Mouse (Mus musculus): ENCODE measurements around the gene Eepd1. TPM values are rescaled to one million over a fixed set of nuclear protein-coding genes. Genes with fewer than 3 reads are reported as not detected.

Eepd1 gene
- polyA plus RNA-seq, 1 experiment from 2014 or later = 20.1 TPM

DNA sequence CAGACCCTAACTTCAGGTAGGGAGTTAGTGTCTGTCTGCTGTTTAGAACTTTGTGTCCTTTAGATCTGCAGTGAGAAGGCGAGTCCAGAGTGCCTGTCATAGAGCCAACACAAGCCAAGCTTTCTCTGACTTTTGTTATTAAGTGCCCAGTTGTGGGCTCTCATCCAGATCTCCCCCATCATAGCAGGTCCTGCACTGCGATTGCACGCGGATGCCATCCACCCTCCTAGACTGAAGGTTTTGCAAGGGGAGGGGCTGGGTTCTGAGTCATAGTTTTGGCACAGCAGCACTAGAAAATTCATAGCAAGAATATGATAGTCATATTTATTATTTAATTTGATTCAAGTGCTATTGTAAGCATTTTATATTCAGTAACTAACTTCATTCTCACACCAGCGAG is 12.6 kb downstream of the Eepd1 start:
- DNase-seq (ENCODE audit: low spot score) = peak; percentile 3
- Histone ChIP-seq H3K9me3 (no peaks in the 10 kb centered on the region), H3K36me3 (replicated peaks) (peaks cover 4% of the 10 kb centered on the region), H3K27ac (replicated peaks) (no peak overlapping the region), H3K4me3 (no peak overlapping the region), H3K27me3 (replicated peaks; ENCODE audit: low read depth, poor library complexity, severe bottlenecking) (no peaks in the 10 kb centered on the region), H3K4me1 (peaks cover 13% of the 10 kb centered on the region)
- WGBS = 92% methylated on average over 5 of the region's 5 CpGs

- 93% methylated on average over 10 of the region's 10 CpGs for WGBS
- Histone ChIP-seq H3K27me3 (replicated peaks; ENCODE audit: low read depth, poor library complexity, severe bottlenecking) (no peaks in the 10 kb centered on the region), H3K9me3 (no peaks in the 10 kb centered on the region), H3K4me3 (no peak overlapping the region), H3K36me3 (replicated peaks) (no peaks in the 10 kb centered on the region), H3K4me1 (peaks cover 19% of the 10 kb centered on the region), H3K27ac (replicated peaks) (no peak overlapping the region)
- DNase-seq (ENCODE audit: low spot score) = no peak
These were observed 14.3 kb downstream of the Eepd1 start for GRCm38 (mm10) chr9:25495601-25496000.

- no peaks in the 10 kb centered on the region for H3K36me3 ChIP-seq (replicated peaks)
- H3K27me3 ChIP-seq (replicated peaks; ENCODE audit: low read depth, poor library complexity, severe bottlenecking) = no peaks in the 10 kb centered on the region
- WGBS = 86% methylated on average over 4 of the region's 4 CpGs
- no peak for DNase-seq (ENCODE audit: low spot score)
- no peaks in the 10 kb centered on the region for H3K9me3 ChIP-seq
- H3K27ac ChIP-seq (replicated peaks) = no peak overlapping the region
- no peak overlapping the region for H3K4me3 ChIP-seq
- H3K4me1 ChIP-seq = peaks cover 18% of the 10 kb centered on the region
These were observed 14.8 kb downstream of the Eepd1 start for GRCm38 (mm10) chr9:25496196-25496595.

DNA sequence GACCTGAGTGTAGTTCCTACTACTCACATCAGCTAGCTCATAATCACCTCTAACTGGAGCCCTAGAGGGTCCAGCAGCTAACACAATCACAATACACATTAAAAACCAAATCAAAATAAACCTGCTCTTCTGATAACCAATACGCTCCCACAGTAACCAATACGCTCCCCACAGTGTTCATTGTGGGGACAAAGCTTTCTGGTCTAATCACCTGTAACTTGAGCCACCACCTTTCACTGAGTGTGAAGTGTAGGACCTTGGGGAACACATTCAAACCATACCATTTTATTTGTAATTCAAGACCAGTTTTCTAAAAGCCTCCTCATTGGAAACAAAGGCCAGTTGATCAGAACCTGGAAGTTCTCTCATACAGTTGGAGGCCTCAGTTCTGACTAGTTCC is 15.4 kb downstream of the Eepd1 start:
- H3K27me3 ChIP-seq (replicated peaks; ENCODE audit: low read depth, poor library complexity, severe bottlenecking) = no peaks in the 10 kb centered on the region
- H3K36me3 ChIP-seq (replicated peaks) = no peaks in the 10 kb centered on the region
- DNase-seq (ENCODE audit: low spot score) = no peak
- peaks cover 18% of the 10 kb centered on the region for H3K4me1 ChIP-seq
- WGBS = 70% methylated on average over 2 of the region's 2 CpGs
- no peak overlapping the region for H3K27ac ChIP-seq (replicated peaks)
- H3K9me3 ChIP-seq = no peaks in the 10 kb centered on the region
- no peak overlapping the region for H3K4me3 ChIP-seq

DNA sequence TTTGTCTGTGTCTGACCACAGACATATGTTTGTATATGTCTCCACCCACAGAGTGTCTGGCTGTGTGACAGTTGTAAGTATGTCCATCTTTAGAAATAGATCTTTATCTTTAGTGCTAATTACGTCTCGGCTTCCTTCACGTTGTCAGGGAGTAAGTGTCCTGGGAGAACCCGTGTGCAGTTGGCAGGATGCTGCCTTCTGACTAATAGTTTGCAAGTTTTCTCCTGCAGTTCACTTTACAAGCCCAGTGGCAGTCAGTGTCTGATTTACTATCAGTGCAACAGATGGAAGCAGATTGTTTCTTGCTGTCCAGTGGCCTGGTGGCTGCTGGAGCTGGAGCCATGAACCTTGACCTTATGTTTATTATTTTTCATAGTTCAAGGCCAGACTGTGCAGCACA is 17.4 kb downstream of the Eepd1 start:
- WGBS = 61% methylated on average over 4 of the region's 4 CpGs
- Histone ChIP-seq H3K27ac (replicated peaks) (no peak overlapping the region), H3K36me3 (replicated peaks) (no peaks in the 10 kb centered on the region), H3K27me3 (replicated peaks; ENCODE audit: low read depth, poor library complexity, severe bottlenecking) (no peaks in the 10 kb centered on the region), H3K4me1 (peaks cover 18% of the 10 kb centered on the region), H3K4me3 (no peak overlapping the region), H3K9me3 (no peaks in the 10 kb centered on the region)
- no peak for DNase-seq (ENCODE audit: low spot score)

DNA sequence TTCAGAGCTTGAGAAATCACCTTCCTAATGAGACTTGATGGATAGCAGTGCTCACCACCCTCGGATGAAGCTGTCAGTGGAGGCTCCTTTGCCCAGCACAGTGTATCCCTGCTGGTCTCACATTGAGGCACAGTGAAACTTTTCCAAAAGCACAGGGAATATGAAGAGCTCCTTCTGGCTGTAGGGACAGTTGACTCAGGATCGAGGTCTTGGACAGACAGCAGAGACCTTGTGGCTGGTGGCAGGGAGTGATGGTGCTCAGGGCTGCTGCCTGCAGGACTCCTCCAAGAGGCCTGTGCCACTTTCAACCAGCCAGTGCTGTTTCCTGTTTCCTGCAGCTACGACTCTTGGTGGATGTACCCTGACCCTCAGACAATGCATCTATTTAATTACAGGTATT is 18.0 kb downstream of the Eepd1 start:
- H3K27ac ChIP-seq (replicated peaks) = no peak overlapping the region
- H3K36me3 ChIP-seq (replicated peaks) = no peaks in the 10 kb centered on the region
- H3K27me3 ChIP-seq (replicated peaks; ENCODE audit: low read depth, poor library complexity, severe bottlenecking) = no peaks in the 10 kb centered on the region
- no peak overlapping the region for H3K4me3 ChIP-seq
- no peak for DNase-seq (ENCODE audit: low spot score)
- no peaks in the 10 kb centered on the region for H3K9me3 ChIP-seq
- H3K4me1 ChIP-seq = peaks cover 18% of the 10 kb centered on the region
- WGBS = 39% methylated on average over 3 of the region's 3 CpGs

DNA sequence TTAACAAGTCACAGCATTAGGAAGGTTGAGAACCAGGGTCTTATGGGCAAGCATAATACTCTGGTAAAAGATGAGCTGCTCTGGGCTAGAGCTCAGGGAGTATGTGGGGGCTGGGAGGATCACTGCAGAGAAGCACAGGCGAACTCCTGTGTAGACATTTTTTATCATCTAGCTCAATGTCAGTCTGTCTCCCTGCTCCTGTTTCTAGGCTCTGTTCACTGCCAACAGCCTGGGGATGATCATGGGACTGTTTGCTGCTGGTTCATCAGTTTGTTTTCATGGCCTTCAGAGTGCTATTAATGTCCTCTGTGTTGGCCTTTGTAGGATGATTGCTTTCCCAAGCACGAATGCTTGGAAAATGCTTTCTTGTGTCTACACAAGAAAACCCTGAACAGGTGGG is 18.7 kb downstream of the Eepd1 start:
- no peak overlapping the region for H3K27ac ChIP-seq (replicated peaks)
- no peak overlapping the region for H3K4me3 ChIP-seq
- H3K27me3 ChIP-seq (replicated peaks; ENCODE audit: low read depth, poor library complexity, severe bottlenecking) = no peaks in the 10 kb centered on the region
- H3K4me1 ChIP-seq = peaks cover 22% of the 10 kb centered on the region
- H3K36me3 ChIP-seq (replicated peaks) = no peaks in the 10 kb centered on the region
- H3K9me3 ChIP-seq = no peaks in the 10 kb centered on the region
- DNase-seq (ENCODE audit: low spot score) = no peak
- 86% methylated on average over 2 of the region's 2 CpGs for WGBS

GRCm38 (mm10) chr9:25508825-25509224 is 27.5 kb downstream of the Eepd1 start:
- Histone ChIP-seq H3K27ac (replicated peaks) (no peak overlapping the region), H3K4me3 (no peak overlapping the region), H3K9me3 (no peaks in the 10 kb centered on the region), H3K4me1 (peaks cover 9% of the 10 kb centered on the region), H3K27me3 (replicated peaks; ENCODE audit: low read depth, poor library complexity, severe bottlenecking) (no peaks in the 10 kb centered on the region), H3K36me3 (replicated peaks) (no peaks in the 10 kb centered on the region)
- 92% methylated on average over 3 of the region's 3 CpGs for WGBS
- no peak for DNase-seq (ENCODE audit: low spot score)

DNA sequence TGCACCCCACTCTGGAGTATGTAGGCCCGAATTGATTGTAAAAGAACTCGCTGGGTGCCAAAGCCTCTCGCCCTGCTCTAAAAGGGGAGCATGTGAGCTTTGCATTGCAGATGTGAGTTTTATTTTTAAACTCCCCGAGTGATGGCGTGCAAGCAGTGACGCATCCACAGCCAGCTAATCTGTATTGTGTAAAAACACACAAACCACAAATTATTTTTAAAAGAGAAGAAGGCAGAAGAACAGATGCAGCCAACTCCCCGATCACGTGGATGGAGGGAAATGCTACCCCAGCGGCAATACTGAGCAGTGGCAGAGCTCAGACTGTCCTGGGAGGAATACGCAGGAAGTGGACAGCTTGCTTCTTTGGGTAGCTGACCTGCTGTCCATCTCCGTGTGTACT is 29.2 kb downstream of the Eepd1 start:
- no peaks in the 10 kb centered on the region for H3K4me1 ChIP-seq
- no peaks in the 10 kb centered on the region for H3K36me3 ChIP-seq (replicated peaks)
- H3K4me3 ChIP-seq = no peak overlapping the region
- DNase-seq (ENCODE audit: low spot score) = no peak
- 89% methylated on average over 11 of the region's 11 CpGs for WGBS
- H3K9me3 ChIP-seq = no peaks in the 10 kb centered on the region
- no peak overlapping the region for H3K27ac ChIP-seq (replicated peaks)
- H3K27me3 ChIP-seq (replicated peaks; ENCODE audit: low read depth, poor library complexity, severe bottlenecking) = no peaks in the 10 kb centered on the region

- Histone ChIP-seq H3K27me3 (replicated peaks; ENCODE audit: low read depth, poor library complexity, severe bottlenecking) (no peaks in the 10 kb centered on the region), H3K4me1 (peaks cover 15% of the 10 kb centered on the region), H3K27ac (replicated peaks) (no peak overlapping the region), H3K9me3 (no peaks in the 10 kb centered on the region), H3K4me3 (no peak overlapping the region), H3K36me3 (replicated peaks) (no peaks in the 10 kb centered on the region)
- WGBS = 91% methylated on average over 2 of the region's 2 CpGs
- no peak for DNase-seq (ENCODE audit: low spot score)
These were observed 31.7 kb downstream of the Eepd1 start for GRCm38 (mm10) chr9:25513050-25513449.

GRCm38 (mm10) chr9:25513556-25513955 is 32.2 kb downstream of the Eepd1 start:
- H3K9me3 ChIP-seq = no peaks in the 10 kb centered on the region
- 88% methylated on average over 3 of the region's 3 CpGs for WGBS
- no peak overlapping the region for H3K27ac ChIP-seq (replicated peaks)
- H3K36me3 ChIP-seq (replicated peaks) = no peaks in the 10 kb centered on the region
- DNase-seq (ENCODE audit: low spot score) = no peak
- H3K4me1 ChIP-seq = peaks cover 20% of the 10 kb centered on the region
- H3K27me3 ChIP-seq (replicated peaks; ENCODE audit: low read depth, poor library complexity, severe bottlenecking) = no peaks in the 10 kb centered on the region
- H3K4me3 ChIP-seq = no peak overlapping the region

DNA sequence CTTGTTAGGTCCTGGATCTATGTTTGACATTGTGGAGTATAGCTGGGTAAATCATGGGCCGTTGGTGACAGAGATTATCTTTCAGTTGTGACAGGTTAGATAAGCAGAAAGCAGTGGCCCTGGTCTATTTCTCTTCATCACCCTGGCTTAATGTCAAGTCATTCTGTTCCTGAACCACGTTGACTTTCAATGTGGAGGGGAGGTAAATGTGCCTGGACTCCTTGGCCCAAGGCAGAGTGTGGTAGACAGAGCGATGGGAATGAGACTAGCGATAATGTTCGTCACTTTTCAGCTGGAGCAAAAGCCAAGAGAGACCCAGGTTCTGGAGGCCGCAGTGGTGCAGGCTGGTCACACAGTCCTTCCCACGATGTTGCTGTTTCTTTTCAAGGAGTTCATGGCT is 35.3 kb downstream of the Eepd1 start:
- Histone ChIP-seq H3K4me3 (no peak overlapping the region), H3K27ac (replicated peaks) (no peak overlapping the region), H3K4me1 (peaks cover 44% of the 10 kb centered on the region), H3K27me3 (replicated peaks; ENCODE audit: low read depth, poor library complexity, severe bottlenecking) (no peaks in the 10 kb centered on the region), H3K9me3 (no peaks in the 10 kb centered on the region), H3K36me3 (replicated peaks) (no peaks in the 10 kb centered on the region)
- DNase-seq (ENCODE audit: low spot score) = no peak
- 87% methylated on average over 7 of the region's 7 CpGs for WGBS

DNA sequence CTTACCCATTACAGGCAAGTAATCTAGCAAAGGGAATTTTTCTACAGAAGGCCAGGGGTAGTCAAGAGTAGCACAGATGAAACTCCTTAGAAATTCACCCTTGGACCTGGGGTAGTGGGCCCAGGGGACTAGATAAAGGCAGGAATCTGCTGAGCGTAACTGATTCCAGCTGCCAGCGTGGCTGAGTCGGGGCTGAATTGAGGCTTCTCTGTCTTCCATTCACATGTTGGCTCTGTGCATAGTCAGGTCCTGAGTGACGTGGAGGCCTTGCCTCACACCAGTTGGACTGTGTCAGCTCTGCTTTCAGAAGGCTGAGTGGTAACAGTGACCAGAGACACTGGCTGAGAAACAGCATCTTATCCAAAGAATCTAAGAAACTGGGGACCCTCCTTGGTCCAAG is 36.6 kb downstream of the Eepd1 start:
- peak; percentile 81 for DNase-seq (ENCODE audit: low spot score)
- H3K27ac ChIP-seq (replicated peaks) = peak overlapping the region; percentile 59

GRCm38 (mm10) chr9:25519193-25519592 is 37.8 kb downstream of the Eepd1 start:
- Histone ChIP-seq H3K4me1 (peaks cover 44% of the 10 kb centered on the region), H3K27ac (replicated peaks) (no peak overlapping the region; the same call in 1 of the 2 replicates), H3K4me3 (no peak overlapping the region), H3K9me3 (no peaks in the 10 kb centered on the region), H3K27me3 (replicated peaks; ENCODE audit: low read depth, poor library complexity, severe bottlenecking) (no peaks in the 10 kb centered on the region), H3K36me3 (replicated peaks) (no peaks in the 10 kb centered on the region)
- WGBS = 50% methylated on average over 6 of the region's 6 CpGs
- DNase-seq (ENCODE audit: low spot score) = no peak

More for the DNA sequence above, 36.6 kb downstream of the Eepd1 start:
- Histone ChIP-seq H3K4me3 (no peak overlapping the region), H3K27me3 (replicated peaks; ENCODE audit: low read depth, poor library complexity, severe bottlenecking) (no peaks in the 10 kb centered on the region), H3K9me3 (no peaks in the 10 kb centered on the region), H3K36me3 (replicated peaks) (no peaks in the 10 kb centered on the region), H3K4me1 (peaks cover 44% of the 10 kb centered on the region)
- 28% methylated on average over 4 of the region's 4 CpGs for WGBS
